Mouse (Mus musculus) neural tube, embryonic 11.5 days (tissue): ENCODE measurements around the gene Fam76b. TPM values are rescaled to one million over a fixed set of nuclear protein-coding genes. Genes with fewer than 3 reads are reported as not detected.
A peak's percentile ranks its signal among the peaks of the same experiment; 100 is the strongest.
"Not testable (repeated sequence)": the region's sequence is repeated elsewhere in the genome, so short reads cannot be mapped to it uniquely, and the experiment has no call there.

Experiments used
- ATAC-seq: fragments of 200-750 bp; cut with Nextera tagmentation; 2 replicates; pipeline ENCODE4 v1.8.0; 2017; ENCODE audit warnings: moderate number of reproducible peaks, mild to moderate bottlenecking, moderate TSS enrichment, moderate library complexity; ENCODE audit not compliant: insufficient read depth, low FRiP score, low TSS enrichment
- DNase-seq: peaks from one replicate; pipeline ENCODE4 v3.0.0-alpha.2; 2015; ENCODE audit warnings: low spot score
- H3K27ac ChIP-seq: fragments of 300-500 bp; sonication (generic); 2 replicates; pipeline ENCODE4 v1.5.1; 2014; ENCODE audit warnings: low read depth, mild to moderate bottlenecking, low read length
- H3K27me3 ChIP-seq: fragments of 300-500 bp; sonication (generic); 2 replicates; pipeline ENCODE4 v1.6.1; 2014; ENCODE audit warnings: mild to moderate bottlenecking, low read length, mixed read lengths; ENCODE audit not compliant: control insufficient read depth, insufficient read depth
- H3K36me3 ChIP-seq: fragments of 300-500 bp; sonication (generic); 2 replicates; pipeline ENCODE4 v1.6.1; 2014; ENCODE audit warnings: mild to moderate bottlenecking, low read length, moderate library complexity, mixed read lengths; ENCODE audit not compliant: control insufficient read depth, insufficient read depth
- H3K4me1 ChIP-seq: fragments of 300-500 bp; sonication (generic); 2 replicates; pipeline ENCODE4 v1.6.1; 2014; ENCODE audit warnings: low read length, mixed read lengths; ENCODE audit not compliant: control insufficient read depth, insufficient read depth
- H3K4me2 ChIP-seq: fragments of 300-500 bp; sonication (generic); 2 replicates; pipeline ENCODE4 v1.6.1; 2014; ENCODE audit warnings: low read depth, mild to moderate bottlenecking, moderate library complexity
- H3K4me3 ChIP-seq: fragments of 300-500 bp; sonication (generic); 2 replicates; pipeline ENCODE4 v1.5.1; 2014; ENCODE audit warnings: low read depth, low read length
- H3K9ac ChIP-seq: fragments of 300-500 bp; sonication (generic); 2 replicates; pipeline ENCODE4 v1.6.1; 2014; ENCODE audit warnings: mild to moderate bottlenecking, low read length
- H3K9me3 ChIP-seq: fragments of 300-500 bp; sonication (generic); 2 replicates; pipeline ENCODE4 v1.6.1; 2016; ENCODE audit warnings: low read length; ENCODE audit not compliant: control insufficient read depth
- WGBS: fragments of 180-500 bp; shearing (Covaris S2); extraction: QIAGEN DNeasy Blood & Tissue Kit; methylation state at CpG from one replicate; pipeline ENCODE4 v1.1.7; 2014; 5-methylcytosine and 5-hydroxymethylcytosine counted together
- polyA plus RNA-seq: library from polyadenylated mRNA; unstranded; fragments of >200 nt; fragmentation: Nextera tagmentation; extraction: Ambion mirVana; gene quantifications from 2 replicates; pipeline ENCODE4 v1.2.1, GENCODE M21; 2014

Gene Fam76b
- 28.4 and 29.8 TPM in 2 replicates for polyA plus RNA-seq

- H3K27me3 ChIP-seq: no peaks in the 10 kb centered on the region
- H3K27ac ChIP-seq: peak within 1 kb of the TSS; percentile 94
- peak; percentile 97 for ATAC-seq
- H3K4me2 ChIP-seq: peak within 1 kb of the TSS; percentile 76
- H3K4me3 ChIP-seq: peak within 1 kb of the TSS; percentile 65
- peak; percentile 100 for DNase-seq
- WGBS: under 1% methylated on average over 67 of the region's 67 CpGs
- peak within 1 kb of the TSS; percentile 95 for H3K9ac ChIP-seq
- H3K9me3 ChIP-seq: no peaks in the 10 kb centered on the region
- H3K36me3 ChIP-seq: no peaks in the 10 kb centered on the region
- H3K4me1 ChIP-seq: peaks cover 16% of the 10 kb centered on the region
Observed at GRCm38 (mm10) chr9:13827406-13828086, at the start of gene Fam76b. TSS of gene Fam76b (plus strand) at chr9:13827716.

- Histone ChIP-seq H3K36me3 (no peaks in the 10 kb centered on the region), H3K4me1 (no peaks in the 10 kb centered on the region), H3K27me3 (no peaks in the 10 kb centered on the region), H3K9ac (no peak overlapping the region), H3K9me3 (no peaks in the 10 kb centered on the region), H3K27ac (no peak overlapping the region), H3K4me2 (no peak overlapping the region), H3K4me3 (no peak overlapping the region)
- ATAC-seq (no peak), DNase-seq (no peak)
- 98% methylated on average over 1 of the region's 1 CpGs for WGBS
Observed at GRCm38 (mm10) chr9:13781985-13782384, 45.5 kb upstream of the Fam76b start.

GRCm38 (mm10) chr9:13790864-13791263 is 36.7 kb upstream of the Fam76b start:
- not testable (repeated sequence) for H3K9me3 ChIP-seq, H3K4me2 ChIP-seq, H3K4me1 ChIP-seq, H3K27ac ChIP-seq, H3K4me3 ChIP-seq, ATAC-seq, DNase-seq, H3K9ac ChIP-seq, H3K36me3 ChIP-seq, H3K27me3 ChIP-seq
- 95% methylated on average over 7 of the region's 8 CpGs for WGBS

- H3K9me3 ChIP-seq: no peaks in the 10 kb centered on the region
- H3K4me1 ChIP-seq: no peaks in the 10 kb centered on the region
- no peak overlapping the region for H3K4me2 ChIP-seq
- no peaks in the 10 kb centered on the region; the same call in 1 of the 2 replicates for H3K36me3 ChIP-seq
- no peaks in the 10 kb centered on the region for H3K27me3 ChIP-seq
- H3K27ac ChIP-seq: no peak overlapping the region
- ATAC-seq (no peak), DNase-seq (no peak)
- H3K4me3 ChIP-seq: no peak overlapping the region
- 77% methylated on average over 1 of the region's 1 CpGs for WGBS
- H3K9ac ChIP-seq: no peak overlapping the region
Observed at GRCm38 (mm10) chr9:13794302-13794701, 33.2 kb upstream of the Fam76b start.

- Histone ChIP-seq H3K4me3 (no peak overlapping the region), H3K27me3 (no peaks in the 10 kb centered on the region), H3K4me2 (no peak overlapping the region), H3K36me3 (no peaks in the 10 kb centered on the region; the same call in 1 of the 2 replicates), H3K27ac (no peak overlapping the region), H3K9ac (no peak overlapping the region), H3K4me1 (no peaks in the 10 kb centered on the region), H3K9me3 (no peaks in the 10 kb centered on the region)
- no peak for DNase-seq
- no peak for ATAC-seq
- WGBS: 94% methylated on average over 2 of the region's 2 CpGs
Observed at GRCm38 (mm10) chr9:13794756-13795155, 32.8 kb upstream of the Fam76b start.

GRCm38 (mm10) chr9:13804480-13804879 is 23.0 kb upstream of the Fam76b start:
- no peak for ATAC-seq
- Histone ChIP-seq H3K36me3 (0 out of 2 replicates have a peak, but pooled peaks cover 2% of the 10 kb centered on the region), H3K4me1 (no peaks in the 10 kb centered on the region), H3K4me3 (no peak overlapping the region), H3K27me3 (no peaks in the 10 kb centered on the region), H3K9ac (no peak overlapping the region), H3K27ac (no peak overlapping the region), H3K4me2 (no peak overlapping the region), H3K9me3 (no peaks in the 10 kb centered on the region)
- WGBS: 85% methylated on average over 1 of the region's 1 CpGs
- no peak for DNase-seq

GRCm38 (mm10) chr9:13806854-13807253 is 20.7 kb upstream of the Fam76b start:
- H3K4me3 ChIP-seq: no peak overlapping the region
- WGBS: 93% methylated on average over 7 of the region's 7 CpGs
- no peaks in the 10 kb centered on the region for H3K9me3 ChIP-seq
- H3K4me1 ChIP-seq: no peaks in the 10 kb centered on the region
- H3K9ac ChIP-seq: no peak overlapping the region
- DNase-seq: no peak
- H3K36me3 ChIP-seq: 0 out of 2 replicates have a peak, but pooled peaks cover 2% of the 10 kb centered on the region
- no peak for ATAC-seq
- H3K27me3 ChIP-seq: no peaks in the 10 kb centered on the region
- no peak overlapping the region for H3K27ac ChIP-seq
- no peak overlapping the region for H3K4me2 ChIP-seq

- WGBS: 91% methylated on average over 5 of the region's 5 CpGs
Observed at GRCm38 (mm10) chr9:13807657-13808056, 19.9 kb upstream of the Fam76b start.

GRCm38 (mm10) chr9:13809937-13810336 is 17.6 kb upstream of the Fam76b start:
- no peak overlapping the region for H3K9ac ChIP-seq
- H3K27ac ChIP-seq: no peak overlapping the region
- no peak overlapping the region for H3K4me2 ChIP-seq
- peaks cover 7% of the 10 kb centered on the region; the same call in 1 of the 2 replicates for H3K36me3 ChIP-seq
- H3K9me3 ChIP-seq: no peaks in the 10 kb centered on the region
- DNase-seq (no peak), ATAC-seq (no peak)
- H3K4me1 ChIP-seq: no peaks in the 10 kb centered on the region
- no peaks in the 10 kb centered on the region for H3K27me3 ChIP-seq
- no peak overlapping the region for H3K4me3 ChIP-seq

More at GRCm38 (mm10) chr9:13807657-13808056, 19.9 kb upstream of the Fam76b start:
- Histone ChIP-seq H3K9ac (no peak overlapping the region), H3K4me2 (no peak overlapping the region), H3K4me1 (no peaks in the 10 kb centered on the region), H3K27ac (no peak overlapping the region), H3K27me3 (no peaks in the 10 kb centered on the region), H3K36me3 (peaks cover 3% of the 10 kb centered on the region; the same call in 1 of the 2 replicates), H3K4me3 (no peak overlapping the region), H3K9me3 (no peaks in the 10 kb centered on the region)
- no peak for DNase-seq
- no peak for ATAC-seq
